8 mouse cellular contexts compared by ENCODE assay signal in genomic region chr9:76235945-76236503, GRCm38 (mm10). TPM values are rescaled to one million over a fixed set of nuclear protein-coding genes. Genes with fewer than 3 reads are reported as not detected.
DNase-seq lines count a peak whose midpoint lies in the region; ATAC-seq and TF ChIP-seq lines count a peak whose summit lies in the region.

No protein-coding gene starts in this region.

- H3K4me3 ChIP-seq in cortical plate, adult 2 months (ENCODE audit: insufficient read depth, low read length), result peak overlapping the region; percentile 5; the same call in 1 of the 2 replicates
- peak overlapping the region; percentile 36 for H3K4me3 ChIP-seq in intestine, embryonic 14.5 days (ENCODE audit: low read depth, low read length)
- H3K4me3 ChIP-seq in stomach, embryonic 15.5 days (replicated peaks), result peak overlapping the region; percentile 39

- H3K4me2 ChIP-seq in intestine, embryonic 14.5 days (ENCODE audit: low read length), result peak overlapping the region; percentile 74
- peak overlapping the region; percentile 63 for H3K4me2 ChIP-seq in stomach, embryonic 15.5 days

- WGBS in intestine, embryonic 14.5 days, result 3% methylated on average over 14 of the region's 14 CpGs
- WGBS in stomach, embryonic 15.5 days, result 4% methylated on average over 14 of the region's 14 CpGs

- no peak for TF ChIP-seq CTCF in cortical plate, adult 2 months (IDR thresholded peaks at IDR 0.05; ENCODE audit: extremely low read depth, insufficient read depth, low read length)

- H3K36me3 ChIP-seq in intestine, embryonic 14.5 days (ENCODE audit: control insufficient read depth, insufficient read depth, low read length), result no peaks in the 10 kb centered on the region
- no peaks in the 10 kb centered on the region for H3K36me3 ChIP-seq in stomach, embryonic 15.5 days

- H3K27ac ChIP-seq in cortical plate, adult 2 months (ENCODE audit: insufficient read depth, low read length), result no peak overlapping the region
- H3K27ac ChIP-seq in intestine, embryonic 14.5 days (ENCODE audit: low read depth), result peak overlapping the region; percentile 78
- peak overlapping the region; percentile 63 for H3K27ac ChIP-seq in stomach, embryonic 15.5 days

- no peaks in the 10 kb centered on the region for H3K9me3 ChIP-seq in intestine, embryonic 14.5 days (ENCODE audit: control insufficient read depth, low read length)
- H3K9me3 ChIP-seq in stomach, embryonic 15.5 days, result no peaks in the 10 kb centered on the region

- DNase-seq in right cerebral cortex, postnatal 4 days, result peak; percentile 17
- DNase-seq in right cerebral cortex, postnatal 14 days, result no peak
- peak; percentile 7 for DNase-seq in gastrocnemius, postnatal 25 days
- peak; percentile 76 for DNase-seq in intestine, embryonic 14.5 days (ENCODE audit: low spot score)
- no peak for DNase-seq in left cerebral cortex, postnatal 14 days (ENCODE audit: low spot score in 2 of 2)

- H3K4me1 ChIP-seq in cortical plate, adult 2 months (ENCODE audit: control insufficient read depth, insufficient read depth, low read length), result no peaks in the 10 kb centered on the region
- H3K4me1 ChIP-seq in intestine, embryonic 14.5 days (replicated peaks; ENCODE audit: control insufficient read depth, insufficient read depth, low read length), result no peaks in the 10 kb centered on the region
- H3K4me1 ChIP-seq in stomach, embryonic 15.5 days, result no peaks in the 10 kb centered on the region

- intact Hi-C loops in left cerebral cortex, postnatal 14 days (cut with DNase I), result loop anchor here (2.0 kb wide), 2 partner anchors 113 to 473 kb away; no protein-coding TSS in a partner anchor

- H3K27me3 ChIP-seq in intestine, embryonic 14.5 days (replicated peaks; ENCODE audit: control insufficient read depth, insufficient read depth, low read length), result no peaks in the 10 kb centered on the region
- no peaks in the 10 kb centered on the region for H3K27me3 ChIP-seq in stomach, embryonic 15.5 days (replicated peaks)

- peak; percentile 72 for ATAC-seq in intestine, embryonic 14.5 days (replicated peaks; ENCODE audit: low FRiP score, low TSS enrichment, low read depth)
- 0 out of 2 replicates have a peak, but pooled peaks have one; percentile 16 for ATAC-seq in megakaryocyte, adult 5-6 weeks (ENCODE audit: poor library complexity, severe bottlenecking)
- ATAC-seq in stomach, embryonic 15.5 days (ENCODE audit: insufficient read depth, low FRiP score, low read depth), result peak; percentile 73; the same call in 1 of the 2 replicates

- peak overlapping the region; percentile 45 for H3K9ac ChIP-seq in intestine, embryonic 14.5 days (ENCODE audit: low read length)
- H3K9ac ChIP-seq in stomach, embryonic 15.5 days, result peak overlapping the region; percentile 6; the same call in 1 of the 2 replicates

- no peak for TF ChIP-seq POLR2A in cortical plate, adult 2 months (IDR thresholded peaks at IDR 0.05; ENCODE audit: extremely low read depth, insufficient read depth, low read length)

RNA-seq across cellular contexts. Expression of gene Gfral, which starts 22.6 kb away (rescaled TPM):
- not detected in 2 replicates for polyA plus RNA-seq in cortical plate, adult 2 months (2012; rRNA removed)
- total RNA-seq in gastrocnemius, postnatal 25 days (2021), result not detected
- polyA plus RNA-seq in intestine, embryonic 14.5 days (2014; fragmentation: Nextera tagmentation; extraction: Ambion mirVana), result not detected in 2 replicates
- not detected in 2 replicates for total RNA-seq in megakaryocyte, adult 5-6 weeks (2015)
- total RNA-seq in megakaryocyte, adult 5-6 weeks (2017), result not detected in 2 replicates
- polyA plus RNA-seq in stomach, embryonic 15.5 days (2015; fragmentation: Nextera tagmentation; extraction: Ambion mirVana), result not detected in 2 replicates
- total RNA-seq in left cerebral cortex, postnatal 14 days (2021), result not detected

Comparison
In these comparisons a context has a peak if more than half of its experiments do, and no peak if none do; other contexts are left out.
1. DNase-seq: peak in right cerebral cortex, postnatal 4 days (single experiment), gastrocnemius, postnatal 25 days (single experiment) and intestine, embryonic 14.5 days (single experiment); none in right cerebral cortex, postnatal 14 days (single experiment) and left cerebral cortex, postnatal 14 days (0 of 2).
2. ATAC-seq: peak in every context shown above with its lines; median percentile 73 in stomach, embryonic 15.5 days; 72 in intestine, embryonic 14.5 days; 16 in megakaryocyte, adult 5-6 weeks.
3. Peak in every context shown above with its lines, with median percentiles within 50 percentile points of each other: H3K4me3 ChIP-seq.